Mouse (Mus musculus) heart, embryonic 16.5 days (tissue): ENCODE measurements around the gene Otop2. TPM values are rescaled to one million over a fixed set of nuclear protein-coding genes. Genes with fewer than 3 reads are reported as not detected.

Experiments used
- ATAC-seq: fragments of 200-750 bp; cut with Nextera tagmentation; replicated peaks from 2 replicates; pipeline ENCODE4 v1.8.0; 2017; ENCODE audit warnings: moderate number of reproducible peaks; ENCODE audit not compliant: insufficient read depth, low FRiP score; ENCODE audit errors: extremely low read depth
- H3K27ac ChIP-seq: fragments of 300-500 bp; sonication (generic); 2 replicates; pipeline ENCODE4 v1.5.1; 2014; ENCODE audit warnings: mild to moderate bottlenecking, low read length, control low read depth, moderate library complexity
- H3K27me3 ChIP-seq: fragments of 300-500 bp; sonication (generic); 2 replicates; pipeline ENCODE4 v1.6.1; 2014; ENCODE audit warnings: low read length, mixed read lengths; ENCODE audit not compliant: control insufficient read depth, insufficient read depth
- H3K36me3 ChIP-seq: fragments of 300-500 bp; sonication (generic); 2 replicates; pipeline ENCODE4 v1.6.1; 2014; ENCODE audit not compliant: control insufficient read depth, insufficient read depth
- H3K4me1 ChIP-seq: fragments of 300-500 bp; sonication (generic); 2 replicates; pipeline ENCODE4 v1.6.1; 2014; ENCODE audit warnings: low read length, mixed read lengths; ENCODE audit not compliant: control insufficient read depth, insufficient read depth
- H3K4me2 ChIP-seq: fragments of 300-500 bp; sonication (generic); 2 replicates; pipeline ENCODE4 v1.6.1; 2014; ENCODE audit warnings: low read depth, mild to moderate bottlenecking, control low read depth, low read length
- H3K4me3 ChIP-seq: fragments of 300-500 bp; sonication (generic); 2 replicates; pipeline ENCODE4 v1.5.1; 2014; ENCODE audit warnings: mild to moderate bottlenecking, control low read depth, low read length
- H3K9ac ChIP-seq: fragments of 300-500 bp; sonication (generic); 2 replicates; pipeline ENCODE4 v1.6.1; 2014; ENCODE audit warnings: low read length, control low read depth
- H3K9me3 ChIP-seq: fragments of 300-500 bp; sonication (generic); replicated peaks from 2 replicates; pipeline ENCODE4 v1.6.1; 2016; ENCODE audit warnings: low read length; ENCODE audit not compliant: control insufficient read depth
- WGBS: fragments of 180-500 bp; shearing (Covaris S2); extraction: QIAGEN DNeasy Blood & Tissue Kit; methylation state at CpG from one replicate; pipeline ENCODE4 v1.1.7; 2014; 5-methylcytosine and 5-hydroxymethylcytosine counted together
- polyA plus RNA-seq: library from polyadenylated mRNA; unstranded; fragments of >200 nt; fragmentation: Nextera tagmentation; extraction: Ambion mirVana; gene quantifications from 2 replicates; pipeline ENCODE4 v1.2.1, GENCODE M21; 2015

The Otop2 gene
- polyA plus RNA-seq, 1 experiment from 2014 or later = not detected

GRCm38 (mm10) chr11:115301351-115301750, 5.6 kb upstream of the Otop2 start:
- H3K4me2 ChIP-seq = no peak overlapping the region
- no peak for ATAC-seq
- no peaks in the 10 kb centered on the region for H3K36me3 ChIP-seq
- H3K27ac ChIP-seq = no peak overlapping the region
- H3K9ac ChIP-seq = no peak overlapping the region
- H3K9me3 ChIP-seq = peaks cover 3% of the 10 kb centered on the region; the same call in 1 of the 2 replicates
- H3K27me3 ChIP-seq = peaks cover 13% of the 10 kb centered on the region
- WGBS = 76% methylated on average over 2 of the region's 2 CpGs
- no peak overlapping the region for H3K4me3 ChIP-seq
- peaks cover 6% of the 10 kb centered on the region for H3K4me1 ChIP-seq

GRCm38 (mm10) chr11:115303167-115303566, 3.8 kb upstream of the Otop2 start:
- ATAC-seq = no peak
- Histone ChIP-seq H3K27ac (no peak overlapping the region), H3K9me3 (peaks cover 3% of the 10 kb centered on the region; the same call in 1 of the 2 replicates), H3K9ac (no peak overlapping the region), H3K27me3 (peaks cover 2% of the 10 kb centered on the region; the same call in 1 of the 2 replicates), H3K4me1 (no peaks in the 10 kb centered on the region), H3K4me2 (no peak overlapping the region), H3K4me3 (no peak overlapping the region), H3K36me3 (no peaks in the 10 kb centered on the region)
- 49% methylated on average over 8 of the region's 8 CpGs for WGBS

GRCm38 (mm10) chr11:115308781-115309180, 1.8 kb downstream of the Otop2 start:
- ATAC-seq = no peak
- Histone ChIP-seq H3K4me1 (peaks cover 7% of the 10 kb centered on the region), H3K36me3 (no peaks in the 10 kb centered on the region), H3K4me2 (no peak overlapping the region), H3K9ac (no peak overlapping the region), H3K9me3 (no peaks in the 10 kb centered on the region), H3K27ac (no peak overlapping the region), H3K27me3 (peaks cover 6% of the 10 kb centered on the region; the same call in 1 of the 2 replicates), H3K4me3 (no peak overlapping the region)
- WGBS = 82% methylated on average over 1 of the region's 1 CpGs

GRCm38 (mm10) chr11:115314249-115314648, 7.3 kb downstream of the Otop2 start:
- Histone ChIP-seq H3K4me1 (no peaks in the 10 kb centered on the region; the same call in 1 of the 2 replicates), H3K27ac (no peak overlapping the region), H3K27me3 (peaks cover 60% of the 10 kb centered on the region), H3K9ac (no peak overlapping the region), H3K36me3 (no peaks in the 10 kb centered on the region), H3K4me2 (no peak overlapping the region), H3K4me3 (no peak overlapping the region), H3K9me3 (no peaks in the 10 kb centered on the region)
- ATAC-seq = no peak
- 40% methylated on average over 2 of the region's 2 CpGs for WGBS

GRCm38 (mm10) chr11:115317204-115317603, 10.2 kb downstream of the Otop2 start:
- 65% methylated on average over 7 of the region's 7 CpGs for WGBS
- H3K4me1 ChIP-seq = peaks cover 3% of the 10 kb centered on the region; the same call in 1 of the 2 replicates
- H3K27ac ChIP-seq = no peak overlapping the region
- H3K4me2 ChIP-seq = no peak overlapping the region
- no peak for ATAC-seq
- no peak overlapping the region for H3K4me3 ChIP-seq
- no peaks in the 10 kb centered on the region for H3K9me3 ChIP-seq
- no peaks in the 10 kb centered on the region for H3K36me3 ChIP-seq
- H3K27me3 ChIP-seq = peaks cover 89% of the 10 kb centered on the region
- H3K9ac ChIP-seq = no peak overlapping the region

GRCm38 (mm10) chr11:115318245-115319027, 11.5 kb downstream of the Otop2 start:
- H3K4me1 ChIP-seq = peaks cover 3% of the 10 kb centered on the region; the same call in 1 of the 2 replicates
- H3K4me2 ChIP-seq = no peak overlapping the region
- WGBS = 7% methylated on average over 63 of the region's 63 CpGs

GRCm38 (mm10) chr11:115319704-115320383, 12.9 kb downstream of the Otop2 start:
- no peak overlapping the region for H3K4me3 ChIP-seq
- ATAC-seq = no peak
- H3K36me3 ChIP-seq = no peaks in the 10 kb centered on the region
- no peak overlapping the region for H3K9ac ChIP-seq
- peaks cover 100% of the 10 kb centered on the region for H3K27me3 ChIP-seq
- H3K4me2 ChIP-seq = no peak overlapping the region
- H3K9me3 ChIP-seq = no peaks in the 10 kb centered on the region
- 6% methylated on average over 17 of the region's 18 CpGs for WGBS
- H3K4me1 ChIP-seq = peaks cover 3% of the 10 kb centered on the region; the same call in 1 of the 2 replicates
- H3K27ac ChIP-seq = no peak overlapping the region

More at GRCm38 (mm10) chr11:115318245-115319027, 11.5 kb downstream of the Otop2 start:
- Histone ChIP-seq H3K9me3 (no peaks in the 10 kb centered on the region), H3K36me3 (no peaks in the 10 kb centered on the region), H3K27me3 (peaks cover 96% of the 10 kb centered on the region), H3K4me3 (no peak overlapping the region), H3K9ac (no peak overlapping the region), H3K27ac (no peak overlapping the region)
- ATAC-seq = no peak

- Histone ChIP-seq H3K36me3 (no peaks in the 10 kb centered on the region), H3K9me3 (no peaks in the 10 kb centered on the region), H3K27ac (no peak within 1 kb of the TSS), H3K4me1 (peaks cover 3% of the 10 kb centered on the region; the same call in 1 of the 2 replicates), H3K4me2 (no peak within 1 kb of the TSS), H3K4me3 (no peak within 1 kb of the TSS), H3K9ac (no peak within 1 kb of the TSS), H3K27me3 (peaks cover 87% of the 10 kb centered on the region)
- peak; percentile 54; the same call in 1 of the 2 replicates for ATAC-seq
- WGBS = 4% methylated on average over 34 of the region's 35 CpGs
Observed at GRCm38 (mm10) chr11:115321906-115322693, 15.1 kb downstream of the Otop2 start, which contains the start of gene Ush1g. Gene Ush1g (minus strand): TSS chr11:115322041.
